Mouse (Mus musculus) stomach, embryonic 16.5 days (tissue): ENCODE measurements around the gene Smad6. TPM values are rescaled to one million over a fixed set of nuclear protein-coding genes. Genes with fewer than 3 reads are reported as not detected.

Experiments
- ATAC-seq: fragments of 200-750 bp; cut with Nextera tagmentation; 2 replicates; pipeline ENCODE4 v1.8.0; 2017; ENCODE audit warnings: moderate number of reproducible peaks, moderate TSS enrichment; ENCODE audit not compliant: insufficient read depth, low FRiP score
- H3K27ac ChIP-seq: fragments of 300-500 bp; sonication (generic); 2 replicates; pipeline ENCODE4 v1.5.1; 2014; ENCODE audit warnings: low read length
- H3K27me3 ChIP-seq: fragments of 300-500 bp; sonication (generic); 2 replicates; pipeline ENCODE4 v1.6.1; 2014; ENCODE audit warnings: low read length, control low read depth, mixed read lengths; ENCODE audit not compliant: control insufficient read depth, insufficient read depth
- H3K36me3 ChIP-seq: fragments of 300-500 bp; sonication (generic); 2 replicates; pipeline ENCODE4 v1.6.1; 2014; ENCODE audit warnings: low read length; ENCODE audit not compliant: control insufficient read depth, insufficient read depth
- H3K4me1 ChIP-seq: fragments of 300-500 bp; sonication (generic); 2 replicates; pipeline ENCODE4 v1.6.1; 2014; ENCODE audit warnings: low read length, control low read depth, mixed read lengths; ENCODE audit not compliant: control insufficient read depth, insufficient read depth
- H3K4me2 ChIP-seq: fragments of 300-500 bp; sonication (generic); 2 replicates; pipeline ENCODE4 v1.6.1; 2014; ENCODE audit warnings: low read depth, low read length, mixed read lengths
- H3K4me3 ChIP-seq: fragments of 300-500 bp; sonication (generic); replicated peaks from 2 replicates; pipeline ENCODE4 v1.5.1; 2014; ENCODE audit warnings: mild to moderate bottlenecking, low read length
- H3K9ac ChIP-seq: fragments of 300-500 bp; sonication (generic); 2 replicates; pipeline ENCODE4 v1.6.1; 2014; ENCODE audit warnings: low read length
- H3K9me3 ChIP-seq: fragments of 300-500 bp; sonication (generic); replicated peaks from 2 replicates; pipeline ENCODE4 v1.6.1; 2016; ENCODE audit warnings: low read length, control low read depth; ENCODE audit not compliant: control insufficient read depth
- WGBS: fragments of 180-500 bp; shearing (Covaris S2); extraction: QIAGEN DNeasy Blood & Tissue Kit; methylation state at CpG from one replicate; pipeline ENCODE4 v1.1.7; 2014; 5-methylcytosine and 5-hydroxymethylcytosine counted together
- polyA plus RNA-seq: library from polyadenylated mRNA; unstranded; fragments of >200 nt; fragmentation: Nextera tagmentation; extraction: Ambion mirVana; gene quantifications from 2 replicates; pipeline ENCODE4 v1.2.1, GENCODE M21; 2015

The Smad6 gene
- polyA plus RNA-seq, 1 experiment from 2014 or later: 3.3 TPM

DNA sequence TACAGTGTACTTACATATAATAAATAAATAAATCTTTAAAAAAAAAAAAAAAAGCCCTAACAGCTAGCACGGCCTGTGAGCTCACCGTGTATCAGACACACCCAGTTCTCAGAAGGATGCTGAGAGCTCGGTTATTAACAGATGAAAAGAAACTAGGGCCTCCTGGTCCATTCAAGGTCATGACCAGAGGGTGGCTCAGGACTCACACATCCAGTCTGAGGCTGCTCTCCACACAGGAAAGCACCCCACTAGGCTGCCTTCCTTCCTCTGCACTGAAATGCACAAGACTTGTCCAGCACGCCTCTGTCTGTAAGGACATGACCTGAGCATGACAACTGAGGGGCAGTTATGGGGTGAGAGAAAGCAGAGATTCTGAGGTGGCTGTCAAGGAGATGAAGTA is 50.3 kb downstream of the Smad6 start:
- no peak overlapping the region for H3K27ac ChIP-seq
- no peak for ATAC-seq

DNA sequence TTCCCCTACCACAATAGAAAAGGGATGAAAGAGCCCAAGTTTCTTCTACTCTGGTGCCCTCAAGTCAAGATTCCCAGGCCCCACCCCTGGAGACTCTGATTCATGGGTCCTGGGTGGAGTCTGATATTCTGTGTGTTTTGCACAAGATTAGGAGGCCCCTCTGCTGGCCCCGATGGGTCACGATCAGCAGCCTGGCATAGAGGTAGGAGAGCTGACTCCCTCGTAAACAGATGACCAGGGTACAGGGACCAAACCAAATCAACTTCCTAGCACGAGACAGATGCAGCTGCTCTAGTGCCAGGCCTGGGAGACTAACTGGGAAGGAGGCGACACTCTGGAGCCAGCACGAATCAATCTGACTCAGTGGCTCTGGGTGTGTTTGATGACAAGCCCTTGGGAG is 51.0 kb downstream of the Smad6 start:
- H3K4me1 ChIP-seq: peaks cover 78% of the 10 kb centered on the region
- H3K4me2 ChIP-seq: no peak overlapping the region
- peak overlapping the region; percentile 79 for H3K27ac ChIP-seq
- 60% methylated on average over 6 of the region's 6 CpGs for WGBS
- ATAC-seq: no peak
- no peak overlapping the region for H3K4me3 ChIP-seq
- H3K27me3 ChIP-seq: no peaks in the 10 kb centered on the region
- H3K9me3 ChIP-seq: no peaks in the 10 kb centered on the region
- no peaks in the 10 kb centered on the region for H3K36me3 ChIP-seq
- 0 out of 2 replicates have a peak overlapping the region, but pooled peaks have one; percentile 47 for H3K9ac ChIP-seq

More for the DNA sequence above, 50.3 kb downstream of the Smad6 start:
- Histone ChIP-seq H3K4me2 (no peak overlapping the region), H3K36me3 (no peaks in the 10 kb centered on the region), H3K4me3 (no peak overlapping the region), H3K27me3 (no peaks in the 10 kb centered on the region), H3K4me1 (peaks cover 77% of the 10 kb centered on the region), H3K9me3 (no peaks in the 10 kb centered on the region), H3K9ac (no peak overlapping the region)
- 41% methylated on average over 4 of the region's 4 CpGs for WGBS

DNA sequence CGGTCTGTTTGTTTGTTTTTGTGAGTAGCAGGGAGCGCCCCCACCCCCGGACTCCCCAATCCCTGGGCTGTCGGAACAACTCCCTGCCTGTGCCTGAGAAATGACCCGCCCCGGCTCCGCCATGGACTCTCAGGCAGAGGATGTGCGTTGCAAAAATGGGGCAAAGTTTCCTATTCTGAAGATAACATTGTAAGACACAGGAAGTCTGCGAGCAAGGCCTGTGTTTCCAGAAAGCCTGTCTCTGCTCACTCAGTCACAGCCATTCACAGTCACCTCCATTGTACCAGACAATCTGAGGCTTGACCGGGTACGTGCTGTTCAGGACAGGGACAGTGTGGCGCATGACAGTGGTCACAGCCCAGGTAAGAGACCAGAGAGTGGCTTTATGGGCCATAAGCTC is 51.5 kb downstream of the Smad6 start:
- H3K4me1 ChIP-seq: peaks cover 78% of the 10 kb centered on the region
- no peaks in the 10 kb centered on the region for H3K36me3 ChIP-seq
- H3K9me3 ChIP-seq: no peaks in the 10 kb centered on the region
- no peak overlapping the region for H3K4me2 ChIP-seq
- peak overlapping the region; percentile 79 for H3K27ac ChIP-seq
- no peaks in the 10 kb centered on the region for H3K27me3 ChIP-seq
- ATAC-seq: no peak; the same call in 1 of the 2 replicates
- peak overlapping the region; percentile 47; the same call in 1 of the 2 replicates for H3K9ac ChIP-seq
- 38% methylated on average over 12 of the region's 12 CpGs for WGBS
- H3K4me3 ChIP-seq: no peak overlapping the region

DNA sequence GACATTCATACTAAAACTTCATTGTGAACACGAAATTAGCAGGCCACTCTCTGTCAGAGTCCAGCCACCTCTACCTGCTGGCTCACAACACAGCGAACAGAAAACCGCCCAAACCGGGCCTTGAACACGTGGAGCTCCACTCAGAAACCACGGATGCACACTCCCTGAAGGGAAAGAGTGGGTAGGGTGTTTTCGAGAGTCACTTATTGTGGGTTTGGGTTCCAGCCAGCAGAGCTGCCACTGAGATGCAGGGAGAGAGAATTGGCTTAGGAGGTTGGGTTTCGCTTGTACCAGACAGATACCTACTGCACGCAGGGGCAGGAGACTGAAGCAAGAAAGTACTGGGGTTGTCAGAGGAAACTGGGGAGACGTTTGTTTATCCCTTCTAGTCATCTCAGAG is 52.4 kb downstream of the Smad6 start:
- Histone ChIP-seq H3K9me3 (no peaks in the 10 kb centered on the region), H3K4me2 (no peak overlapping the region), H3K4me3 (no peak overlapping the region), H3K27me3 (no peaks in the 10 kb centered on the region), H3K27ac (peak overlapping the region; percentile 95; the same call in 1 of the 2 replicates), H3K9ac (peak overlapping the region; percentile 47), H3K4me1 (peaks cover 78% of the 10 kb centered on the region), H3K36me3 (no peaks in the 10 kb centered on the region)
- WGBS: 81% methylated on average over 10 of the region's 10 CpGs
- ATAC-seq: no peak

DNA sequence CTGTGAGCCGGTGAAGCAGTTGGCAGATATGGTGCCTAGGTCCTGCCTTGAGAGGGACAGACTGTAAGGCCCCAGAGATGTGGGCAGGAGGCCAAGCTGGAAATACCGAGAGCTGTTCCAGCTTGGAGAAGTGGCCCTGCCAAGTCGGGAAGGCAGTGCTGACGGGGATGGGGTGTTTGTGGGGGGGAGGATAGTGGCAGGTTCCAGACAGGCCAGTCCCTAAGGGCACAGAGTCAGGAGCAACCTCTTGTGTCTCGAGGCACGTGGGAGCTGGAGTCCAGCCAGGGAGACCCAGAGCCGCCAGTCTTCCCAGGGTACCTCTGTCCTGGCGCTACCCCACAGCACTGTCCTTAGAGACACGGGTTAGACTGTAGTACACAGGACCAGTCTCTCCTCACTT is 53.3 kb downstream of the Smad6 start:
- Histone ChIP-seq H3K9ac (peak overlapping the region; percentile 16), H3K27me3 (no peaks in the 10 kb centered on the region), H3K36me3 (no peaks in the 10 kb centered on the region), H3K4me2 (no peak overlapping the region), H3K4me3 (no peak overlapping the region), H3K4me1 (peaks cover 80% of the 10 kb centered on the region), H3K9me3 (no peaks in the 10 kb centered on the region), H3K27ac (peak overlapping the region; percentile 95)
- 29% methylated on average over 9 of the region's 9 CpGs for WGBS
- ATAC-seq: peak; percentile 59; the same call in 1 of the 2 replicates

DNA sequence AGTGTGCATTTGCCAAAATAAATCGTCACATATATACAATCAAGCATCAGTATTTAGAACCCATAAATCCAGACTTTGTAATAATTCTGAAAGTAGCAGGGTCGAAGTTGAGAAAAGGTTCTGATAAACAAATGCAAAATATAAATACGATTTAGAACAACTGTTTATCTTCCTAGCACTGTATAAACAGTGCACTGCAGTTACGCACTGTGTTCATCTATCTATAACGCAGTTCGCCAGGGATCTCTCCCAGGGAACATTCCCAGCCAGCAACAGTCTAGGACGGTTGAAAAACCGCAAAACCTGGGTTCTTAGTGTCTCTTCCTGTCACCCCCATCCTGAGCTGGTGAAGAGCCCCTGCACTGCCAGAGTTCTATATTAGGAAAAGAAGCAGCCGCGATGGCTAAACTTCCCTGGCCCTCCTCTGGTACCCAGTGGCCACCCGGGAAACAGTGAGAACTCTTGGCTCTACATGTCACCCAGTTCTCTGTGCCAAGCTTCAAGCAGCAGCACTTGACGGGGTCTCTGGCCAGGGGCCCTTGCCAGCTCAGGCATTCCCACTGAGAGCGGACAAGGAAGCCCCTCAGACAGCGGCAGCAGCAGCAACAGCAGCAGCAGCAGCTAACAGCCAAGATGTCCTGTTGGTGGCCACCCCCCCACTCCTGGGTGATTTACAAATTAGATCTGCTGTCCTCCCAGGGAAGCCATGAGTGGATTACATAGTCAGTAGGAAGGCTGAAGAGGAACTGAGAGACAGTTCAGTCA is 54.3 kb downstream of the Smad6 start:
- no peaks in the 10 kb centered on the region for H3K36me3 ChIP-seq
- H3K9ac ChIP-seq: 0 out of 2 replicates have a peak overlapping the region, but pooled peaks have one; percentile 46
- ATAC-seq: peak; percentile 38; the same call in 1 of the 2 replicates
- H3K27ac ChIP-seq: peak overlapping the region; percentile 95
- WGBS: 35% methylated on average over 14 of the region's 14 CpGs
- 0 out of 2 replicates have a peak overlapping the region, but pooled peaks have one; percentile 5 for H3K4me3 ChIP-seq
- H3K4me2 ChIP-seq: peak overlapping the region; percentile 10; the same call in 1 of the 2 replicates
- no peaks in the 10 kb centered on the region for H3K27me3 ChIP-seq
- H3K4me1 ChIP-seq: peaks cover 91% of the 10 kb centered on the region
- no peaks in the 10 kb centered on the region for H3K9me3 ChIP-seq

DNA sequence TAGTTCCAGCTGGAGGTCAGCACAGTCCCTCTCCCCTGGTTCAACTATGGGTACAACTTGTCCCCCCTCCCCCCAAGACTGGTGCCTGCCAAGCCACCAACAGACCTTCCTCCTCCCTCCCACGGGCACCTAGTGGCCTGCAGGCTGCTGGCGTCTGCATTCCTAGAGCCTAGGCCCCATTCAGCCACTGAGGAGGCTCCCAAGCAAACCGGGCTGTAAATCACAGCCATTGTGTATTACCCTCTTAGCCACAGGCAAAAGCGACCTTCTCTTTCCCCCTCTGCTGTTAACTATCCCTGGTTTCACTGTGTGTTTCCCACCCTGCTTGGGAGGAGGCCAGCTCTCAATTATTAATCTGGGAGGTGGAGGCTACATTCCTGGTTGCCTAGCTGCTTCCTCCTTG is 56.3 kb downstream of the Smad6 start:
- peaks cover 93% of the 10 kb centered on the region for H3K4me1 ChIP-seq
- peak overlapping the region; percentile 75; the same call in 1 of the 2 replicates for H3K27ac ChIP-seq
- ATAC-seq: no peak
- 0 out of 2 replicates have a peak overlapping the region, but pooled peaks have one; percentile 8 for H3K4me2 ChIP-seq
- H3K36me3 ChIP-seq: no peaks in the 10 kb centered on the region
- H3K27me3 ChIP-seq: no peaks in the 10 kb centered on the region
- H3K4me3 ChIP-seq: no peak overlapping the region
- peak overlapping the region; percentile 54 for H3K9ac ChIP-seq
- H3K9me3 ChIP-seq: no peaks in the 10 kb centered on the region
- WGBS: 6% methylated on average over 4 of the region's 4 CpGs

DNA sequence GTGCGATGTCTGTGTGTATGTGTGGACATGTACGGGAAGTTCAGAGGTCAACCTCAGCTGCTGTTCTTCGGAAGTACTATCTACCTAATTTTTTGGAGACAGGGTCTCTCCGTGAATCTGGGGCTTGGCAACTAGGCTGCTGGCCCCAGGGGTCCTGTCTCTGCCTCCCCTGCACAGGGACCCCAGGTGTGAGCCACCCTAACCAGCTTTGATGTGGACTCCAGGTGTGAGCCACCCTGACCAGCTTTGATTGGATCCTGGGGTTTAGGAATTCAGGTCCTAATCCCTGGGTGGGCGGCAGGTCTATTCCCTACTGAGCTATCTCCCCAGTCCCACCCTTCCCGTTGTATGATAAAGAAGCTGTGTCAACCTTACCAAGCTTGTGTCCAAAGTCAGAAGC is 60.0 kb downstream of the Smad6 start:
- no peak for ATAC-seq
- Histone ChIP-seq H3K9ac (no peak overlapping the region), H3K4me3 (no peak overlapping the region), H3K27ac (no peak overlapping the region), H3K27me3 (no peaks in the 10 kb centered on the region), H3K9me3 (no peaks in the 10 kb centered on the region), H3K4me1 (peaks cover 91% of the 10 kb centered on the region), H3K36me3 (no peaks in the 10 kb centered on the region), H3K4me2 (no peak overlapping the region)
- 73% methylated on average over 6 of the region's 6 CpGs for WGBS

DNA sequence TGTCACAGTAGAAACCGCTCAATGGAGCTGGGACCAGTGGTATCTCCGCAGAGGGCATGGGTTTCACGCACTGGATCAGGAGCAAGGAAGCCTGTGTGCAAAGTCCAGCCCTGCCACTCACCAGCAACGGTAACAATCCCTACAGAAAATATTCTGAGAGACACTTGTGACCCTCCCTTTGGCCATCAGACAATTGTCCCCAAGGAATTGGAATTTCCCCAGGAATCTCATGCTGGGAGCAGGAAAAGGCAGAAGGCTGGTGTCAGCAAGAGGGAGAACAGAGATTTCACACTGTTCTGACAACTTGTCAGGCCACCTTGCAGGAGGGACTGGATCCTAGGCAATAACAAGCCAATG is 61.1 kb downstream of the Smad6 start:
- Histone ChIP-seq H3K27ac (peak overlapping the region; percentile 98), H3K36me3 (no peaks in the 10 kb centered on the region), H3K4me3 (0 out of 2 replicates have a peak overlapping the region, but pooled peaks have one; percentile 6), H3K9ac (peak overlapping the region; percentile 64; the same call in 1 of the 2 replicates), H3K4me2 (peak overlapping the region; percentile 45), H3K27me3 (no peaks in the 10 kb centered on the region), H3K4me1 (peaks cover 80% of the 10 kb centered on the region), H3K9me3 (no peaks in the 10 kb centered on the region)
- ATAC-seq: no peak
- 28% methylated on average over 4 of the region's 4 CpGs for WGBS
